Mouse (Mus musculus): ENCODE results near the gene Oaz2.

The Oaz2 gene

DNA sequence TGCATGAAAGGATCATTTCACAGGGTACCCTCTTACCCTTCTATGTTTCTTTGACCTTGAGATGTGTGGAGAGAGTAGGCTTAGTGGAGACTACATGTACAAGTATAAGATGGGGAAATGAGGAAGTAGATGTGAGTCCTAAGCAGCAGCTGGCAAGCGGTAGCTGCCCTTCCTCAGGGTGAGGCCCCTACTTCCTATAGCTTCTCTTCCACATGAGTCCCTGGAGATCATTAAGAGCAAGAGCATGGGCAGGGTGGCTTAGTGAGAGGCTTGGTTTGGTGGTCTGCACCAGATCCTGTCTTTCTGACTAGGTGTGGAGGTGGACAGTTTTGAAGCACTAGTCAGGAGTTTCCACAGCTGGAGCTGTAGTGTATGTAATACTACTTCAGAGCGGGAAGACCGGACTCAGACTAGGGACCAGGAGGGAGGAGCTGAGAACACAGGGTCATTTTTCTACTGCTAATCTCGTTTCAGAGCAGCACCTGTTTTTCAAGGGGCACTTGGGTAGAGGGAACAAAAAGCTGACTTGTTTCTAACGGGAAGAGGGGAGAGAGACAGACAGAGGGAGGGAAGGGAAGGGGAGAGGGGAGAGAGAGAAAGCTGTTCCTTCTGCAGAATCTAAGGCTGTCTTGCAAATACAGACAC is 25.3 kb downstream of the Oaz2 start:
- in situ Hi-C loops (cut with MboI) = no loop called here

DNA sequence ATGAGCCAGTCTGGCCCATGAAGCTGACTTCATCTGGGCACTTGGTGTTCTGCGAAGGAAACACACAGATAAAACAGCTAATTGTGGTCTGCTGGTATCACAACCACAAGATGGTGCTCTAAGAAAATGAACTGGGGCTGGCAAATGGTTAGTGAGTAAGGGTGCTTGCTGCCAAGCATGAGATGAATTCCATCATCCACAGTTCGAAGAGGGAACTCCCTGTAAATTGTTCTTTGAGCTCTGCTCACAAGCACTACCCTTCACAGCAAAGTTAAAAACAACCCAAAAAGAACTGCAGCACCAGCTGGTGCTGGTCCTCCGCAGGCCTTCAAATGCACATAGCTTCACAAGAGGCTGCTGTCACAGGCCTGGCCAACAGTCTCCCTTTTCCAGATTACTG is 27.8 kb downstream of the Oaz2 start:
- in situ Hi-C loops (cut with MboI) = no loop called here

DNA sequence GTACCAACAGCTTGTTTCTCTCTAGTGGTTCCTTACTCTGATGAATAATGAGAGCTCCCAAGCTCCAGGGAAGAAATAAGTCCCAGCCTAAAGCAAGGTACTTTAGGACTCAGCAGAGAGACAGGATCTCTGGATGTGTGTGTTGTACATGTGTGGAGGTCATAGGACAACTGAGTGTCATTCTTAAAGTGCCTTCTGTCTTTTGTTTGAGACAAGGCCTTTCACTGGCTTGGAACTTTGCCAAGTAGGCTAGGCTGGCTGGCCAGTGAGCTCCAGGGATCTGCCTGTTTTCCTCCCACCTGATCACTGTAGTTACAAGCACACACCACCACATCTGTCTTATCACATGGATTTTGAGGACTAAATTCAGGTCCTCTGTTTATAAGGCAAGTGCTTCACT is 28.5 kb downstream of the Oaz2 start:
- in situ Hi-C loops (cut with MboI) = no loop called here

DNA sequence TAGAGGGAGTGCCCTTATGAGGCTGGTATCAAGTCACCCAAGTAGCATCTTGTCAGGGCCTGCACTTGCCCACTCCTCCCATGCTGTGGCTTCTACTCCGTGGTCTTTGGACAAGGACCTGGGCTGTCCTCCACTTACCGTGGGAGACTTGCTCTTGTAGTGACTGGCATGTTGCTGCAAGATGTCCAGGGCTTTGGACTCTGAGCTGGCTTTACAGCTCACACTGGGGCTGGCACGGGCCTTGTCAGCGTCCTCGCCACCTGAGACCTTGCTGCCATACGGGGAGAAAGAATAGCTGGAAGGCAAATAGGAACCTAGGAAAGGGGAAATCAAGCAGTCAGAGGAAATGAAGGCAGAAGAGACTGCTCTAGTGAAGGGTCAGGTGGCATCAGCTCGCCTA is 29.6 kb downstream of the Oaz2 start:
- in situ Hi-C loops (cut with MboI) = no loop called here

DNA sequence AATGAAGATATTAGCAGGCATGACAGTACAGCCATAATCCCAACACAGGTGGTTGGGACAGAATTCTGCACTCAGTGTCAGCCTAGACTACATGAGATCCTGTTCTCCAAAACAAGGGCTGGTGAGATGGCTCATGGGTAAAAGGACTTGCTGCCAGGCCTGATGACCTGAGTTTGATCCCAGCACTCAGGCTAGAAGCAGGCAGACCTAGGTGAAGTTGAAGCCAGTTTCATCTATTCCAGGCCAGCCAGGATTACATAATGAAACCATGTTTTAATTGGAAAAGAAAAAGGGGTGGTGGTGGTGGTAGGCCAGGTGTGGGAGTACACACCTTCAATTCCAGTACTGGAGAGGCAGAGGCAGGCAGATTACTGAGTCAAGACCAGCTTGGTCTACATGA is 30.2 kb downstream of the Oaz2 start:
- in situ Hi-C loops (cut with MboI) = no loop called here

DNA sequence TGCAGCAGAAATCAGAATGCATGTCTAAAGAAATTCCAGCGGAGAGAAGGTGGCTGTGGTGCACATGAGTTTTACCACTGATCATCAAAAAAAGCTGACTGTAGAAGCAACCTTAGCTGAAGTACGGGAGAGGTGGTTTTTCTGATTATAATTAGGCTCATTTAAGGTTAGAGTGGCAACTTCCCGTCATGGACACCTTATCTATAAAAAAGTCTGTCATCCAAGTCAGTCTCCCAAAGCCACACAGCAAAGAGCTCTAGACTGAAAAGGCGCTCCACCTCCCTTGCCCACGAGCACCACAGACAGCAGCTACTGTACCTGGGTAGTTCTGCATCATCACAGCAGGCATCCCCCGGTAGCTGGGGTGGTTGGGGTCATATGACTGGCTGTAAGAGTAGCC is 32.7 kb downstream of the Oaz2 start:
- in situ Hi-C loops (cut with MboI) = no loop called here

DNA sequence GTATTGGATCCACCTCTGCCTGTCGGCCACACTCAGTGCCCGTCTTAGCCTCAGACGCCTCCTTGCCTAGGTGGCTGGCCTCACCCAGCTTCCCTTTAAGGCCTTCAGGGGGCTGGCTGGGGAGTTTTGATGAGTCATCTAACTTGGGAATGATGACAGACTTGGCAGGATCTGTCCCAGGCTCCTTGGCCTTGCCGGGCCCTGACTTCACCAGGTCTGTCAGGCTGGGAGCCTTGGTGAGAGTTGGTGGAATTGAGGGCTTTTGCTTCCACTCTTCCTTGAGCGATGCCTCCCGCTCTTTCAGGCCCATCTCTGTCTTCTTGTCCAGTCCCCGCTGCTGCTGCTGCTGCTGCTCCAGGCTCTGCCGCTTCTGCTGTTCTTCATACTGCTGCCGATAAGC is 34.5 kb downstream of the Oaz2 start:
- in situ Hi-C loops (cut with MboI) = no loop called here

DNA sequence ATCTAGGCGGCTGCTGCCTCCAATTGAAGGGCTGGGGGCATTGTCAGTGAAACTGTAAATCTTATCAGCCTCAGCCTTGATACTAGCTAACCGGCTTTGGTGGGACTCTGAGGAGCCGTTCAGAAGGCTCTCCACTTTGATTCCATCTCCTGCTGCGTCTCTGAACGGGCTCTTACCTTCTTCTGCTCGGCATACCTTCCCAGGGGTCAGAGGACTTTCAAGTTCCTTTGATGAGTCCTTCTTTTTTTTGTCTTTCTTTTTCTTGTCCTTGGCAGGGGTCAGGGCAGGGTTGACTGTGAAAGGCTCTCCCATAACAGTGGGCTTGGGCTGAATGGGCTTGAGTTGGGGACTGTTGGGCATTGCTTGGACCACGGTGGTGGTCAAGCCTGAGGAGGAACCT is 35.4 kb downstream of the Oaz2 start:
- in situ Hi-C loops (cut with MboI) = no loop called here

DNA sequence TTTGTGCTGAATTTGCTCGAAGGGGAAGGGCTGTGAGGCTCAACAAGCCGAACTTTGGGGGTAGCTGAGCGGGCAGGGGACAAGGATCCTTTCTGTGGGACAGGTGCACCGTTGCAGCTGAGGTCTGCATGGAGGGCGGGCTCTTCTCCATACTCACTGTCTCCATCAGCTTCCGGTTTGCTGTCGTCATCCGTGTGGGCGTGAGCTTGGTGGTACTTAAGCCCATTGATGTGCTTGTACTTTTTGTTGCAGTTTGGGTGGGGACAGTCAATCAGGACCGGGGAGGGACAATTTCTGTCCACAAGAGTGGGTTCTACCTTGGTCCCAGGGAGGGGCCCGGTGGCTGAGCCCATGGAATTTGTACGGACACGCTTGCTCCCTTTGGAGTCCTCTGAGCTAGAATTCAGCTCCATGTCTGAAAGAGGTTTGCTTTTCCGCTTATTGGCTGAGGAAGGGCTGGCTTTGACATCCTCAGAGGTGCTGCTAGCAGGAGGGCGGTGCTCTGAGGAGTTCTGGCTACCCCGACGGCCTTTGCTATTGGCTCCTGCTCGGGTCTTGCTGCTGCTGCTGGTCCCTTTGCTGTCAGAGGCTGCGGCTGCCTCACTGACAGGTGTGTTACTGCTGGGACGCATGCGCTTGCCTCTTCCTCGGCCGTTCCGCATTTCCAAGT is 36.3 kb downstream of the Oaz2 start:
- in situ Hi-C loops (cut with MboI) = no loop called here

DNA sequence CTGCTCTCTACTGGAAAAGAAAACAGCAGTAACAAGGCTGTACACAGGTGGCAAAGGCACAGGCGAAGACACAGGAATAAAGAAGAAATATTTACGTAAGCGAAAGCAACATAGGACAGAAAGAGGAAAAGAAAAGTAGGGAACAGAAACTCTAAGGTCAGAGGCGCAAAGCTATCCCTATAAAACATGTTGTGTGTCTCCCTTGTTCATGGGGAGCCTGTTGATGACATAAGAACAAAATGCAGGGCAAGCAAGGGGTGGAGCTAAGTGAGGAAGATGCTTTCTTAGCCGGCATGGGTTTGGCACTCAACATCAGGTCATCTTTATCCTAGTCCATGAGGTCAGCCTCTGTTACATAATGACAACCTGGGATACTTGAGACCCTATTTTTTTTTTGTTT is 50.4 kb downstream of the Oaz2 start:
- in situ Hi-C loops (cut with MboI) = no loop called here

DNA sequence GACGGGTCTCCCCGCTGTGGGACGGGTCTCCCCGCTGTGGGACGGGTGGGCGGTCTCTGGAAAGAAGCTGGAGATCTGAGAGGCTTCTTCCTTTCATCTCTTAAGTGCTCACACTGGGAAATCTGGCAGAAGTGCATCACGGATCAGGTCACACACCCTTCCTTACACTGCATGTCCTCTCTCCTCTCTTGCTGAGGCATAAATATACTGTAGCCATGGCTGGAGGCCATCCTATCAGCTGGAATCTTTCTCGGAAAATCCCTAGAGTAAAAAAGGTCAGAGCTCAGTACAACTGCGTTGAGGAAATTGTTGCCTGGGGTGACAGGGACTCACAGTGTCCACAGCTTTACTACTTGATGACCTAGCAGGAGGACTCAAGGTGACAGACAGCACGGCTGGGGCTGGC is 53.4 kb downstream of the Oaz2 start:
- in situ Hi-C loops (cut with MboI) = no loop called here

DNA sequence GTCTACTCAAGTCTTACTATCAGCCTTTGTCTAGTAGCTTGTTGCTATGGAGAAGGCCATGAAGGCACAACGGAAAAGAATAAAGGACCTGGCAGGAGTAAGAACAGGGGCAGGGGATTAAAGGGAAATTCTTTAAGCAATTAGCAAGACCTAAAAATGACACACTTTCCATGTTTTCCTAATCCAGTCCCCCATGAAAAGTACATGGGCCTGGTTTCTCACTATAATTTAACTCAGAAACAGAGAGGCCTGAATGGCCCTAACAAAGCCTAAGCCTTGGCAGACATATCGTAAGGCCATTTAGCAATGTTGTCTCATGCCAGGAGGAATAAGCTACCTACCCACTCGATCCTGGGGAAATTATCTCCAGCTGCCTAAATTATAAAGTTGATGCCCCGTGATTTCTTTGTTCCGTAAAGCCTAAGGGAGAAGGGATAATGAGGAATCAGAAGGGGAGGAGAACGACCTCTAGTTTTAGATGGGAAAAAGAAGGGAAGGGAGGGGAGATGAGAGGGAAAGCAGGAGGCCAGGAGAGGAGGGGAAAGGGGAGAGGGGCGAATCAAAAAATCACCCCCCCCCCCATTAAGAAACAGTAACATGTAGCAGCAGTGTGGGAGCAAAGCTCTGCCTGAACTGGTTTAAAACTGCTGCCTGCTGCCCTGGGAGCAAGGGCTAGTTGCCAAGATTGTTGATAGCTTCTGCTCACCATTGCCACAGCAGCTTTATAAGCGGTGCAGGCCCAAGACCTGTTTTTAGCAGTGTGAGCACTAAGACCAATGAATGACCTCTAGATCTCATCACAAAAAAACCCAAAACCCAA is 56.9 kb downstream of the Oaz2 start:
- in situ Hi-C loops (cut with MboI) = no loop called here

DNA sequence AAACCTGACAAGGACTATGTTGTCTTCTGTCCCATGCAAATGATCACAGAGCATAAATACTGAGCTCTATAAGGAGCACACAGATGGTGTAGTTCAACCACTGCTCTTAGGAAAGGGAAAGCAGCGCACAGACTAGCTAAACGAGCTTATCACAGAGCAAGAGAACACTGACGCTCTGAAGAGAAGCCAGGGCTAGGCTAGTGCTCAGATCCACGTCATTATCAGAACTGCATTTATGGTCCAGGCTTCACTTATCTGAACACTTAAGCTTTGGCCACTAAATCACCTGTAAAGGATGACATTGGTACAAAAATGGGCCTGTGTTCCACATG is 57.5 kb downstream of the Oaz2 start:
- in situ Hi-C loops (cut with MboI) = no loop called here

DNA sequence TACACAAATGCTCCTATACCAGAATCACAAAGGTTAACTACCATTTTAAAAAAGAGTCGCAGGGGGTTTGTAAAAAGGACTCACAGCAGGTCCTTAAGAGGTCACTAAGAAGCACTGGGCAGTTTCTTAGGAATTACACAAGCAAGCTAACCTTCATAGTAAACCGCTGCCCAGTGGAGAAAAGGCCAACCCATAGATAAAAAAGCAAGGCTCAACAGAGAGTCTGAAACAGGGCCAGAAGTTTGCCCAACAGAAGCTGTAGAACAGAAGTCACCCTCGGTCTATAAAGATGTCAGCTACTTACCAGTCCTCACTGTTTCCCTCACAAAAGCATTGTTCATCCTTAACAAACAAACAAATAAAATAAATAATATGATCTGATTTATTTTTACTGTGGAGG is 58.6 kb downstream of the Oaz2 start:
- in situ Hi-C loops (cut with MboI) = no loop called here

DNA sequence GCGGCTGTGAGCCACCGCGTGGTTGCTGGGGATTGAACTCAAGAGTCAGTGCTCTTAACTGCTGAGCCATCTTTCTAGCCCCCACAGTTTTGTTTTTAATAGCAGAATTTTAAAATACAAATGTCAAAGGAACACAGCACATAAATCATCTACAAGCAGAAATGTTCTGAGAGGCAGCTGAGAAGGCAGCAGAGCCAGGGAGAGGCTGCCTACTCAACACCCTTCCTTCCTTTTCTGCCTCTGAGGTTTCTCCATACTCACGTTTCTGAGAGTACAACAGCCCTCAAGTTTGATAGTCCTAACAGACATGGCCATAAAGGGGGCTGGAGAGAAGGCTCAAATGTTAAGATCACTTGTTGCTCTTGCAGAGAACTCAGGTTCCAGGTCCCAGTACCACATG is 59.7 kb downstream of the Oaz2 start:
- in situ Hi-C loops (cut with MboI) = no loop called here

DNA sequence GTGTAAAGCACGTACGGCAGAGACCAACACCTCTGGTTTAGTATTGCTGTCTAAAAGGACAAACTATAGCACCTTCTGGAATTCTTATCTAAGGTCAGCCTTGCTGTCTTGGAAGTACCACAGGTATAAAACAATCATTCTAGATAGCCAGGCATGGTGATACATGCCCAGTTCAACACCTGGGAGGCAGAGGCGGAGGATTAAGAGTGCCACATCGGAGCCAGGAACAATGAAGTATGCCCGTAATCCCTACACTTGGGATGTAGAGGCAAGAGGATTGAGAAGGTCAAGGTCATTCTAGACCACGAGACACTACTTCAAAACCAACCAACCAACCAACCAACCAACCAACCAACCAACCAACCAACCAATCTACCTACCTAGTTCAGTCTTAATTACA is 60.8 kb downstream of the Oaz2 start:
- in situ Hi-C loops (cut with MboI) = no loop called here

DNA sequence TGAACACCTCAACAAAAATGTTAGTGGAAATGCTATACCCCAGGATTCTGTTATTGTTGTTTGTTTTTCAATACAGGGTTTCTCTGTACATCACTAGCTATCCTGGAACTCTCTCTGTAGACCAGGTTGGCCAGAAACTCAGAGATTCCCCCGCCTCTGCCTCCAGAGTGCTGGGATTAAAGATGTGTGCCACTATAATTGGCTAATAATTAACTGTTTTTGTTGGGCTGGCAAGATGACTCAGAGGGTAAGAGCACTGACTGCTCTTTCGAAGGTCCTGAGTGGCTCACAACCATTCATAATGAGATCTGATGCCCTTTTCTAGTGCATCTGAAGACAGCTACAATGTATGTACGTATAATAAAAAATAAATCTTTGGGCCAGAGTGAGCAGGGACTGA is 67.1 kb downstream of the Oaz2 start:
- in situ Hi-C loops (cut with MboI) = no loop called here

Data from mature B cell (primary cell).